Mouse (Mus musculus): ENCODE results near the gene Erg.

Erg gene

DNA sequence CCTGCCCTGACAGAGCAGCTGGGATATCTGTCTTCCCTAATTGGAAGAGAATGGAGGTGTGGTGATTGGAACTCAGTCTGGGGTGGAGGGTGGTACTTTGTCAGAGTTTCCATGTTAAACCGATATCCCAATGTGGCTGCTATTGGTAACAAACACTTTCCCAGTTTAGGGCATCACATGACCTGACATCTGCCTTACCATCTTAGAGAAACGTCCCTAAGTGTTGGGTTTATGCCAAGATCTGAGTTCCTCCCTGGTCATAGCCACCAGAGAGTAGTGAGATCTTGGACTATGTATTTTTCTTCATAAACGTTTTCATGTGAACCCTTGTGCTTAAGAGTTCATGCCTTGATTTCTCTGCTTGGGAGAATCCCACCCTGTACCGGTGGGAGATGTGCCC is 144.4 kb downstream of the Erg start:
- DNase-seq (ENCODE audit: low read depth): no peak

GRCm38 (mm10) chr16:95441179-95441578 is 145.2 kb downstream of the Erg start:
- peak; percentile 26 for DNase-seq (ENCODE audit: low read depth)

GRCm38 (mm10) chr16:95440334-95440733 is 146.1 kb downstream of the Erg start:
- DNase-seq (ENCODE audit: low read depth): no peak

DNA sequence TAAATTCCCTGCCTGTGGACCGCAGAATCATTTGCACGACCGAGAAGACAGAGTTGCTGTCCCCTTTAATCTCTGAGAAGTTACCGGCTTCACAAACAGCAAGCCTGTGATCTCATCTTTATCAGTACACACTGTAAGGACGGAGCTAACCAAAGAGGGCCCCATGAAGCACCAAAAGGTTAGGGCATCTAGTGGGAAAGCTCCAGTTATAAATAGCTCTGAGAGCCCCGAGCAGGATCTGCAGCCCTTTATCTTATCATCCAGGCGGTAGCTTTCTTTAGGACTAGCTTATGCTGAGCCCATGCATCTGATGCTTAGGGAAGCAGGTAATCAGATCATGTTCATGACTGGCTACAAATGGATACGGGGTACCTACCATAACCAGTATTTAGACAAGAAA is 146.6 kb downstream of the Erg start:
- no peak for DNase-seq (ENCODE audit: low read depth)

DNA sequence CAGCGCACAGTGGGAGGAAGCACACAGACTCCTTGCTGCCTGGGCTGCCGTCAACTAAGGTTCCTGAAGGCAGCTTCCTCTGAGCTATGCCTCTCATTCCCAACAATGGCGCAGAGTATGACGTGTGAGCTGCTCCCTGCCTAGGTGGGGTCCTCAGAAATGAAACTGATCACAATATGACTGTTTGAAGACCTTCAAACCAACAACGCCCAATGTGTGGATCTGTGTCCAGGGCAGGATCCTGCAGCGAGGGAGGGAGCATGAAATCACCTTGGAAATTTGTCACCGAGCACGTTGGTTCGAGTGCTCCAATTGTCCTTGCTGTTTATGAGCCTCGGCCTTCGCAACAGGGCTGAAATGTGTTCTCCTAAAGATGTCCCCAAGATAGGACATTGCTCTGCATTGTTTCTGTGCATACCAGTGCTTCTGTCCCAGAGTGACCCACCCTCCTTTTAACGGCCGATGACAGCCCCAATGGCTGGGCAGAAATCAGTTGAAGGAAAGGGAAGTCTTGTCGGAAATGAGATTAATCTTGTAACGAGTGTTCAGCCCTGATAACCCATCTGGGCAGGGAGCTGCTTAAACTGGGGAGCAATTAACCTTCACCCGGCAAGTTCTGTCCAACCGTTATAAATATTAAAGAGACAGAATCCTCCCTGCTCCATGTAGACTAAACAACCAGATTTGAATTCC is 147.4 kb downstream of the Erg start:
- no peak for DNase-seq (ENCODE audit: low read depth)

GRCm38 (mm10) chr16:95436611-95437010 is 149.8 kb downstream of the Erg start:
- no peak for DNase-seq (ENCODE audit: low read depth)

DNA sequence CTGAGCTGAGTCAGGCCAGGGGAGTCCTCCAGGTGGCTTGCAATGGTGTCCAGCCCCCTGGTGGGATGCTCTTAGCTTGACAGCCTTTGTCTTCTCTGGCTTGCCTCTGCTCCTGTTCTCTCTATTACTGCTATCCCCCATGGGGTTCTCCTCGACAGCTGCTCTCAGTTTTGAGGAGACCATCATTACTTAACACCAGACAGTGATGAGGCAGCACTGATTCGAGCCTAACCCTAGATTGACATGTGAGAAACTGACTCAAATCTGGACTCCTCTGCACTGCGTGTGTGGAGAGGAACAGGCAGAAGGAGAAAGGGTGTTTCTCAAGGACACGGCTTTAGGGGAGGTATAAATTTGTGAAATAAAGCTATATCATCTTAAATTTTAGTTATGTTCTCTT is 150.3 kb downstream of the Erg start:
- no peak for DNase-seq (ENCODE audit: low read depth)

GRCm38 (mm10) chr16:95434434-95434833 is 152.0 kb downstream of the Erg start:
- DNase-seq (ENCODE audit: low read depth): peak; percentile 26

- DNase-seq (ENCODE audit: low read depth): no peak
These were observed 153.8 kb downstream of the Erg start for GRCm38 (mm10) chr16:95432540-95432971.

- DNase-seq (ENCODE audit: low read depth): no peak
These were observed 156.5 kb downstream of the Erg start for GRCm38 (mm10) chr16:95429851-95430250.

- no peak for DNase-seq (ENCODE audit: low read depth)
These were observed 158.2 kb downstream of the Erg start for GRCm38 (mm10) chr16:95428239-95428638.

GRCm38 (mm10) chr16:95427512-95427911 is 158.9 kb downstream of the Erg start:
- DNase-seq (ENCODE audit: low read depth): no peak

- DNase-seq (ENCODE audit: low read depth): no peak
These were observed 163.7 kb downstream of the Erg start for GRCm38 (mm10) chr16:95422658-95423073.

- DNase-seq (ENCODE audit: low read depth): no peak
These were observed 165.0 kb downstream of the Erg start for GRCm38 (mm10) chr16:95421235-95421886.

- peak; percentile 16 for DNase-seq (ENCODE audit: low read depth)
These were observed 170.5 kb downstream of the Erg start for GRCm38 (mm10) chr16:95415921-95416320.

DNA sequence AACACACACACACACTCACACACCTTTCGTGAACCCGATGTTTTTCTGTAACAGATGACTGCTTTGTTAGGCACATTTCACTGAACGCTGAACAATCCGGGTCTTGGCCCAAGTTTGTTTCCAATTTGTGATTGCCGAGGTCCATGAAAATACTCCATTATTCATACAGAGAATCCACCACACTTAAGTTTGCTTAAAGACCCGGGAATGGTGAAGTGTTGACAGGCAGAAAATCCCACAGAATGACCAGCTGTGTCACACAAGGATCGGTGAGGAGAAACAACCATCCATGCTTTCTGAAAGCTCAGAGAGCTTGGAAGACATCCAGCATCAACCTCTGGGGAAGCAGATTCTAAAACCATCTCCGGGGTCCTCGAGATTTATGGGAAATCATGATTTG is 171.0 kb downstream of the Erg start:
- DNase-seq (ENCODE audit: low read depth): no peak

DNA sequence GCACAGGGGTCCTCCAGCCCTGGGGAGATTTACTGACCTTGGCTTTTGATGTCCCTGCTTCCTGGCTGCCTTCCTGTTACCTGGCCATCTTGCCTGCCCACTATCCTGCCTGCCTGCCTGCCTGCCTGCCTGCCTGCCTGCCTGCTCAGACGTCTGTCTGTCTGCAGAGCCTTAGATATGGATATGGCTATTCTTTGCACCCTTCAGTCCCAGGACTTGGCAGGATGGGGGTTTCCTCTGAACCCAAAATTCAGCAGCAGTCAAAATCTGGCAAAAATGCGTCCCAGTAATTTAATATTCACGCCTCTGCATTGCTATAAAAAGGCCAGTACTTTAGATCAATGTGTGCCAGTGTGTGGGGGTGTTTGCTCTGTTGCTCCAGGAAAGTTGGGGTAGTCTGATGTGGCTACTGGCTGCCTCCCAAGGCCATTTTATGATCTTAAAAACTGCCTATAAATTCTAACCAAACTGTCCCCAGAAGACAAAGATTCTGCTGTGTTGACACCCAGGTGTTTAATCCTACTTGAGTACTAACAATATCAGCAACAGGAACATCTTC is 172.9 kb downstream of the Erg start:
- no peak for DNase-seq (ENCODE audit: low read depth)

DNA sequence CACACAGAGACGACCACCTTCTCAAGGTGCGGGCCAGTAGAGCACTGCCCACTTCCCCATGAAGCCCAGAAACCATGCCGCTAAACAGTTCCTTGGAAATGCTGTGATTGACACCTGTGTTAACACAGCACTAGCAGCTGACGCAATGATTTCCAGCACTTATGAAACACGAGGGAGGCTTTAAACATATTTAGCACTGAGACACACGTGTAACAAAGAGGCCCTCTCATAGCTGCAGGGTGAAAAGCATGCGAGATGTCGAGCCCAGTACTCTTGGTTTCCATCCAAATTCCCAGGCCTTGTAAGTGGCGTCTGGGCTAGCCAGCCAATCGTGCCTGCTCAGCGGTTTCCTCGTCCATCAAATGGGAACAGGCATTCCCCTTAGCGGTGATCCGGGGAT is 178.3 kb downstream of the Erg start:
- DNase-seq (ENCODE audit: low read depth): no peak

GRCm38 (mm10) chr16:95405496-95405895 is 180.9 kb downstream of the Erg start:
- DNase-seq (ENCODE audit: low read depth): no peak

GRCm38 (mm10) chr16:95403453-95403852 is 182.9 kb downstream of the Erg start:
- DNase-seq (ENCODE audit: low read depth): no peak

DNA sequence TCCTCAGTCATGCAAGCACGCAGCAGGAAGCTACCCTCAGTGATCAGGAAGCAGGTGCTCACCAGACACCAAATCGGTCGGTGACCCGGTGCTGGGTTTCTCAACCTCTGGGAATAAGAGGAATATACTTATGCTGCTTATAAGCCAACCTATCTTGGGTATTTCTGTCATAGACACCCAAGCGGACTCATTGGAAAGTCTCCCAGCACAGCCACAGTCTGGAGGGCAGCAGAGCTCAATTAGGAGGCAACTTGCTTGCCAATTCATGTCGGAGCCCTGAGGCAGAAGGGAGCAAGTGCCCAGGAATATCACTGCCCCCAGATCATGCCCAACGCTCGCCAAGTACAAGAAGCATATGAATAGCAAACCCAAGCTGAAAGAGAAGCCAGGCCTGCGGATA is 184.5 kb downstream of the Erg start:
- no peak for DNase-seq (ENCODE audit: low read depth)

DNA sequence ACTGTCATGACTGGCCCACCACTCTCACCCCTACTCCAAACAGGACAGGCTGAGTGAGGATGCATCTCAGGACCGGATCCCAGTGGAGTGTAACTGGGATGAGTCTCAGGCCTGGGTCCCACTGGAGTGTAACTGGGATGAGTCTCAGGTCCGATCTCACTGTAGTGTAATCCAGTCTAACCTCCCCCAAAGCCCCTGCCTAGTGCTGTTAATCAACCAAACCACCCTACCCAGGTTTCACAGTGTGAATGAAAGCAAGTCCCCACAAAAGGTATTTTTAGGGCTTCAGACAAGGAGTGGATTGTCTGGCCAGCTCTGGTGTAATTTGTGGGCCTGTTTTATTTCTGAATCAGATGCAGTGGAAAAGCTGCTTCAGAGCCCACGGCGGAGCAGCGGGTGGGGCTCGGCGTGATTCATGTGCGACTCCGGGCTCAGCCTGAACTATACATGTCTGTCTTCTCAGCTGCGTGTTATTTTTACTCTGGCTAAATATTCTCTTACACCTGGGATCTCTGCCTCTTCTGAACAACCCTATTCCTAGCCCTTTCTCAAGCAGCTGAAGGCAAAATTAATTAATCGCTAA is 187.5 kb downstream of the Erg start:
- DNase-seq (ENCODE audit: low read depth): no peak

DNA sequence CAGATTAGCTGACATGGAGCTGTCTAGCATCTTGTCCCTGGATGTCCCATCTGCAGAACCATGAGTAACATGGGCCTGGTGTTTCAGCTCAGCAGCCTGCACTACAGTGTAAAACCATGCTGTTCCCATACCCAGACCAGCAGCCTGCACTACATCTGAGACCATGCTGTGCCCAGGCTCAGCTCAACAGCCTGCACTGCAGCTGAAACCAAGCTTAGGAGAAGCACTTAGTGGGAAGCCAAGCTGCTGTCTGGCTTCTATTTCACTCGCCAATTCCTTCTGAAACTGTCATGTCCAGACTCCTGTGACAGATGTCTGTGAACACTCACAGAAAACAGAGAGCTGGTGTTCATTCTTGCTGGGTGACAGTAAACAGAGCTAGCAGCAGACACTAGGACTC is 195.6 kb downstream of the Erg start:
- no peak for DNase-seq (ENCODE audit: low read depth)

Measured in induced T-regulatory cell, adult 2 months (primary cell).